Mouse (Mus musculus) heart, embryonic 13.5 days (tissue): ENCODE measurements around the gene Esr1. TPM values are rescaled to one million over a fixed set of nuclear protein-coding genes. Genes with fewer than 3 reads are reported as not detected.
A peak's percentile ranks its signal among the peaks of the same experiment; 100 is the strongest.
"Not testable (repeated sequence)": the region's sequence is repeated elsewhere in the genome, so short reads cannot be mapped to it uniquely, and the experiment has no call there.

ENCODE experiments used
- ATAC-seq: fragments of 200-750 bp; cut with Nextera tagmentation; 2 replicates; pipeline ENCODE4 v1.8.0; 2017; ENCODE audit warnings: moderate TSS enrichment; ENCODE audit not compliant: insufficient number of reproducible peaks, low FRiP score, low TSS enrichment; ENCODE audit errors: extremely low read depth
- H3K27ac ChIP-seq: fragments of 300-500 bp; sonication (generic); replicated peaks from 2 replicates; pipeline ENCODE4 v1.5.1; 2015; ENCODE audit warnings: moderate library complexity, mild to moderate bottlenecking, inconsistent platforms
- H3K27me3 ChIP-seq: fragments of 300-500 bp; sonication (generic); replicated peaks from 2 replicates; pipeline ENCODE4 v1.6.1; 2015; ENCODE audit warnings: mild to moderate bottlenecking, inconsistent platforms
- H3K36me3 ChIP-seq: fragments of 300-500 bp; sonication (generic); 2 replicates; pipeline ENCODE4 v1.6.1; 2015; ENCODE audit warnings: mild to moderate bottlenecking, inconsistent platforms
- H3K4me1 ChIP-seq: fragments of 300-500 bp; sonication (generic); 2 replicates; pipeline ENCODE4 v1.6.1; 2015; ENCODE audit warnings: inconsistent platforms
- H3K4me2 ChIP-seq: fragments of 300-500 bp; sonication (generic); 2 replicates; pipeline ENCODE4 v1.6.1; 2015; ENCODE audit warnings: inconsistent platforms, mild to moderate bottlenecking, moderate library complexity
- H3K4me3 ChIP-seq: fragments of 300-500 bp; sonication (generic); 2 replicates; pipeline ENCODE4 v1.5.1; 2015; ENCODE audit warnings: moderate library complexity, mild to moderate bottlenecking, inconsistent platforms
- H3K9ac ChIP-seq: fragments of 300-500 bp; sonication (generic); 2 replicates; pipeline ENCODE4 v1.6.1; 2015; ENCODE audit warnings: inconsistent platforms, mild to moderate bottlenecking, moderate library complexity
- H3K9me3 ChIP-seq: fragments of 300-500 bp; sonication (generic); 2 replicates; pipeline ENCODE4 v1.6.1; 2016; ENCODE audit warnings: inconsistent platforms
- WGBS: fragments of 180-500 bp; shearing (Covaris S2); methylation state at CpG from one replicate; pipeline ENCODE4 v1.1.7; 2015; ENCODE audit warnings: mixed read lengths; 5-methylcytosine and 5-hydroxymethylcytosine counted together
- polyA plus RNA-seq: library from polyadenylated mRNA; unstranded; fragments of >200 nt; fragmentation: Nextera tagmentation; extraction: Ambion mirVana; gene quantifications from 2 replicates; pipeline ENCODE4 v1.2.1, GENCODE M21; 2015

Gene Esr1
- polyA plus RNA-seq, 1 experiment from 2014 or later: 0.74 TPM

DNA sequence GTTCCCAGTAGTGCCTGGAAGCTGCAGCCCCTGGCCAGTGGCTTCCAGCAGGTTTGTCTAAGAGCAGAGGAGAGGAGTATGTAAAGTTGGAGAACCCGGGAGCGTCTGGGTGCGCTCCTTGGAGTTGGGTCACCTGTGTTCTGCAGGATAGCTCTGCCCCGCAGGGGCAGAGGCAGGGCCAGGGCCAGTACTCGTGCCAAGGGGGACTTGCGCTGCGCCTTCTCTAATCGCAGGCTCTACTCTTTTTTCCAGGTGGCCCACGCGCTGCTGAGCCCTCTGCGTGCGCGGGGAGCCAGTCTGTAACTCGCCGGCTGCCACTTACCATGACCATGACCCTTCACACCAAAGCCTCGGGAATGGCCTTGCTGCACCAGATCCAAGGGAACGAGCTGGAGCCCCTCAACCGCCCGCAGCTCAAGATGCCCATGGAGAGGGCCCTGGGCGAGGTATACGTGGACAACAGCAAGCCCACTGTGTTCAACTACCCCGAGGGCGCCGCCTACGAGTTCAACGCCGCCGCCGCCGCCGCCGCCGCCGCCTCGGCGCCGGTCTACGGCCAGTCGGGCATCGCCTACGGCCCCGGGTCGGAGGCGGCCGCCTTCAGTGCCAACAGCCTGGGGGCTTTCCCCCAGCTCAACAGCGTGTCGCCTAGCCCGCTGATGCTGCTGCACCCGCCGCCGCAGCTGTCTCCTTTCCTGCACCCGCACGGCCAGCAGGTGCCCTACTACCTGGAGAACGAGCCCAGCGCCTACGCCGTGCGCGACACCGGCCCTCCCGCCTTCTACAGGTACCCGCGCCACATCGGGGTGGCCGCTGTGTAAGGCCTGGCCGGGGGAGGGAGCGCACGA lies 100.9 kb downstream of the Esr1 start:
- Histone ChIP-seq H3K9ac (peak overlapping the region; percentile 67), H3K9me3 (no peaks in the 10 kb centered on the region), H3K4me1 (peaks cover 18% of the 10 kb centered on the region), H3K27ac (no peak overlapping the region), H3K36me3 (no peaks in the 10 kb centered on the region), H3K4me3 (peak overlapping the region; percentile 58), H3K27me3 (peaks cover 34% of the 10 kb centered on the region), H3K4me2 (peak overlapping the region; percentile 96)
- WGBS: 1% methylated on average over 62 of the region's 68 CpGs
- ATAC-seq: no peak; the same call in 1 of the 2 replicates

DNA sequence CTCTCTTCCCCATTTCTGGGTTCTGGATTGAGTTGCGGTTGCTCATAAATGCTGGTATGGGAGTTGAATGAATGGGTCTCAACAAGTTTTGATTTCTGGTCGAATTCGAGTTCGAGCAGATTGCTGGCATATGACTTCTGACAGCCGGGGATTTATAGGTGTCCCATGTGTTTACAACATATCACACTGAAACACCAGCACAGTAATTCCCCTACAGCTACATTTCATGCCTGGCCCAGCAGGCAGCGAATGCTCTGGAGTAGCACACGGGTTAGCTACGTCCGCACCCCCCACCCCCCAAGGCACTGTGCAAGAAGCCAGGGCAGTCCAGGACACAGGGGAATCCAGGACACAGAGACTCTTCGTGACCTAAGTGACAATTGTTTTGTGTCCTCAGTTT lies 102.0 kb downstream of the Esr1 start:
- H3K27me3 ChIP-seq: peaks cover 34% of the 10 kb centered on the region
- H3K4me1 ChIP-seq: peaks cover 18% of the 10 kb centered on the region
- no peak overlapping the region for H3K4me3 ChIP-seq
- no peak overlapping the region for H3K9ac ChIP-seq
- WGBS: 78% methylated on average over 10 of the region's 10 CpGs
- no peaks in the 10 kb centered on the region for H3K9me3 ChIP-seq
- no peaks in the 10 kb centered on the region for H3K36me3 ChIP-seq
- no peak for ATAC-seq
- H3K27ac ChIP-seq: no peak overlapping the region
- no peak overlapping the region for H3K4me2 ChIP-seq

DNA sequence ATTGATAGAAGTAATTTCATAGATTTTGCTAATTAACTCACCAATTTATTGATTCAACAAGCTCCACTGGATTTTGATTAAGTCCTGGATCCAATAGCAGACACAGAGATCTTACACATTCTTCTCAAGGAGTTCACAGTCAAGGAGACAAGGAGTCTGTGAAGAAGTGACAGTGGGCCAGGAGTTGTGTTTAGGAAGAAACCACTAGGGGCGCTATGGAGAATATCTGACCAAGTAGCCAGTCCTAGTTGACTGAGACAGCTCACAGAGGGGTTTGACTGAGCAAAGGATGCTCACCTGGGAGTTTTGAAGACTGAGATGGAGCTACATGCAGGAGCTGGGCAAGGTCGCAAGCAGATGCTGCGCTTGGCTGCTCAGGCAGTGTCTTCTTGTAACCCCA lies 113.5 kb downstream of the Esr1 start:
- ATAC-seq: no peak
- no peaks in the 10 kb centered on the region for H3K4me1 ChIP-seq
- H3K27me3 ChIP-seq: no peaks in the 10 kb centered on the region
- H3K4me2 ChIP-seq: no peak overlapping the region
- no peaks in the 10 kb centered on the region for H3K9me3 ChIP-seq
- 48% methylated on average over 3 of the region's 3 CpGs for WGBS
- H3K36me3 ChIP-seq: no peaks in the 10 kb centered on the region
- no peak overlapping the region for H3K4me3 ChIP-seq
- no peak overlapping the region for H3K27ac ChIP-seq
- no peak overlapping the region for H3K9ac ChIP-seq

DNA sequence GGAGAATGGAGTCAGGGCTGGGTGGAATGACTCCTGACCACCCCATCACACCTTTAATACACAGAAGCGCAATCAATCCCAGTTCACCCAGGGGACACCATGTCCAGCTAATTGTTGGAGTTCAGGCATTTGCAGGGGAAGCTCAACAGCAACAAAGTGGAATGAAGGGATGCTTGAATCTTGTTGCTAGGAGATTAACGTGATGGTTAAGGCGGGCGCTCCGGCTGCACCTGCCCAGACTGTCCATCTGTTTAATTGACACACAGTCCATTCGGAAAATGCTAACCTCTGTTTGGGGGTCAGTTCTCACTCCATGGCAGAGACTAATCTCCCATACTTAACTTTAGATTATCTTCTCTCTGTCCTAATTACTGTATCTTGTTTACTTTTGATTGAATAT lies 114.7 kb downstream of the Esr1 start:
- H3K9ac ChIP-seq: no peak overlapping the region
- no peaks in the 10 kb centered on the region for H3K27me3 ChIP-seq
- no peaks in the 10 kb centered on the region for H3K36me3 ChIP-seq
- H3K9me3 ChIP-seq: no peaks in the 10 kb centered on the region
- no peak overlapping the region for H3K27ac ChIP-seq
- H3K4me2 ChIP-seq: no peak overlapping the region
- ATAC-seq: no peak
- no peaks in the 10 kb centered on the region for H3K4me1 ChIP-seq
- WGBS: 88% methylated on average over 6 of the region's 6 CpGs
- no peak overlapping the region for H3K4me3 ChIP-seq

DNA sequence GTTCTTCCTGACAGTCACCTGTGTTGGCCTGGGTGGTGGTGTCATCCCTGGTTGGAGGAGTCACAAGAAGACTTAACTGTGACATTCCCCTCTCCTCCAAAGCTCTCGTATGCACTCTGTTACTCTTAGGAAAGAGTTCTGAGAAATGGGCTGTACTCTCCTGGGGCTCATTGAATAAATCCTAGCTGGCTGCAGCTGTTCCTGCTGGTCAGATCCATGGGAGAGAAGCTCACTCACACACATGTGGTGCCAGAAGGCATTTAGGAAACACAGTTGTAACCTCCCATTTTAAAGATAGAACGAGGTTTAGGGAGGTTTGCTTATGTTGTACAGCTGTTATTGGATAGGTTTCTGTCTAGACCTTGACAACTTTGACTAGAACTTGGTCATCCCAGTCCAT lies 120.9 kb downstream of the Esr1 start:
- Histone ChIP-seq H3K4me3 (no peak overlapping the region), H3K4me2 (no peak overlapping the region), H3K4me1 (no peaks in the 10 kb centered on the region), H3K27me3 (no peaks in the 10 kb centered on the region), H3K36me3 (no peaks in the 10 kb centered on the region), H3K9ac (no peak overlapping the region), H3K9me3 (no peaks in the 10 kb centered on the region), H3K27ac (no peak overlapping the region)
- 54% methylated on average over 2 of the region's 2 CpGs for WGBS
- ATAC-seq: no peak

DNA sequence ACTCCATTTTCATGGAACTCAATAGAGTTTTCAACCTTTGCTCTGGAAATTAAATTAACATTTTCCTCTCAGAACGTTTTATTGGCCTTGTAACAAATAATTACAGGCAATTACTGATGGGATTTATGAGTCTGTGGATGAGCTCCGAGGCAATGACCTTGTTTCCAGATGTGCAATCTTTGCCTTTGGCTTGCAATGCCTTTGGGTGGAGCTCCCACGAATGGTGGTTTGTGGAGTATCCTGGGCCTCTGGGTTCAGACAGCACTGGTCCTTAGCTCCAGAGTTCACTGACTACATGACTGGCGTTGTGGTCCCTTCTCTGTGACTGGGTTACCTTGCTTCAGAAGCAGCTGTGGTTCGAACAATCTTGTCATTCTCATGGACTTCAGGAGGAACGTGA lies 122.6 kb downstream of the Esr1 start:
- 66% methylated on average over 6 of the region's 6 CpGs for WGBS
- Histone ChIP-seq H3K36me3 (no peaks in the 10 kb centered on the region), H3K27ac (no peak overlapping the region), H3K9ac (no peak overlapping the region), H3K27me3 (no peaks in the 10 kb centered on the region), H3K9me3 (no peaks in the 10 kb centered on the region), H3K4me3 (no peak overlapping the region), H3K4me2 (no peak overlapping the region), H3K4me1 (no peaks in the 10 kb centered on the region)
- no peak for ATAC-seq

DNA sequence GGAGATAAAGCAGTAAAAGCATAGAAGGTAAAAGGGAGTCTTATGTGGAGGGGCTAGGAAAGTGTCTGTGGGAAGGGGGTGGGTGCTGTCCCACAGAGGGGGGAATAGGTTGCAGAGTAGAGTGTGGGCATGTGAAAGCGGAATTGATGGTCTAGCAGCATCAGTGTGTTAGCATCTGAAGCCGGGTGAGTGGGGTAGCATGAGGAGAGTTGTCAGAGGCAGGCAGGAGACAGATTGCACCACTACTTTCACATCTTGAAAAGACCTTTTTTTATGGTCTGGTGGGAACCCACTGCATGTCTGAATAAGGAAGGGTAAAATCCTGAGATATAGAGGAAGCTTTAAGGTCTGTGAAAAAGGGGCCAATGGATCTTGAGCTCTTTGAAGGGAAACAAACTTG lies 123.5 kb downstream of the Esr1 start:
- Histone ChIP-seq H3K4me2 (no peak overlapping the region), H3K27me3 (no peaks in the 10 kb centered on the region), H3K27ac (no peak overlapping the region), H3K36me3 (no peaks in the 10 kb centered on the region), H3K4me1 (no peaks in the 10 kb centered on the region), H3K4me3 (no peak overlapping the region), H3K9me3 (no peaks in the 10 kb centered on the region), H3K9ac (no peak overlapping the region)
- no peak for ATAC-seq
- 88% methylated on average over 2 of the region's 2 CpGs for WGBS

DNA sequence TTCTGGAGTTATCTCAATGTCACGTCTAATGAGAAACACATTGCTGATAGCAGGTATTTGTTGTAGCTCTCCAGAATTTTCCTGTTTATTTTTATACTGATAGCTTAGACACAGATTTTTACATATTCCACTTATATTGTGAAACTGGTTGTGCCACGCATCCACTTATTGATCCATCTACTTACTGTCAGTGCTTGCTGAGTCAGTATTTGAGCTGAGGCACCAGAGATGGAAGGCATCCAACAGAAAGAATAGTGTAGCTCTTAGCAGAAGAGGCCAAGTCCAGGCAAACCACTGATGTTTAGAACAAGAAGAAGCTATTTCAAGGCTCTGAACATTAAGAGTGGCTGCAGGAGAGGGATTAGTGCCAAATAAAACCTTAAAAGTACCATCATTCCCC lies 126.9 kb downstream of the Esr1 start:
- Histone ChIP-seq H3K9me3 (no peaks in the 10 kb centered on the region), H3K27ac (no peak overlapping the region), H3K4me2 (no peak overlapping the region), H3K9ac (no peak overlapping the region), H3K36me3 (no peaks in the 10 kb centered on the region), H3K4me3 (no peak overlapping the region), H3K27me3 (no peaks in the 10 kb centered on the region), H3K4me1 (no peaks in the 10 kb centered on the region)
- WGBS: 73% methylated on average over 2 of the region's 2 CpGs
- no peak for ATAC-seq

DNA sequence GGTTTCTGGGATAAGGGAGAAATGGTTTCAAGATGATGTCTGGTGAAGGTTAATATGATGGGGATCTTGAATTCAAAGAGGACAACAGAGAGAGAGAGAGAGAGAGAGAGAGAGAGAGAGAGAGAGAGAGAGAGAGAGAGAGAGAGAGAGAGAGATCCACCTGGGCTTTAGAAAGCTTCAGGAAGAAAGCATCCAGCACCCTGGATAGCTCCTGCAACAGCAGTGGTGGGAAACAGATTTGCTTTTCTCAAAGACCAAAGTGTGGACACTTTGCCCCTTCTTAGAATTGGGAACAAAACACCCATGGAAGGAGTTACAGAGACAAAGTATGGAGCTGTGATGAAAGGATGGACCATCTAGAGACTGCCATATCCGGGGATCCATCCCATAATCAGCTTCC lies 139.7 kb downstream of the Esr1 start:
- not testable (repeated sequence) for H3K36me3 ChIP-seq, H3K9me3 ChIP-seq, ATAC-seq, H3K27me3 ChIP-seq, H3K27ac ChIP-seq, H3K4me2 ChIP-seq, H3K4me3 ChIP-seq, H3K9ac ChIP-seq, H3K4me1 ChIP-seq
- no CpG with 5 or more reads among the region's 1 CpGs for WGBS

DNA sequence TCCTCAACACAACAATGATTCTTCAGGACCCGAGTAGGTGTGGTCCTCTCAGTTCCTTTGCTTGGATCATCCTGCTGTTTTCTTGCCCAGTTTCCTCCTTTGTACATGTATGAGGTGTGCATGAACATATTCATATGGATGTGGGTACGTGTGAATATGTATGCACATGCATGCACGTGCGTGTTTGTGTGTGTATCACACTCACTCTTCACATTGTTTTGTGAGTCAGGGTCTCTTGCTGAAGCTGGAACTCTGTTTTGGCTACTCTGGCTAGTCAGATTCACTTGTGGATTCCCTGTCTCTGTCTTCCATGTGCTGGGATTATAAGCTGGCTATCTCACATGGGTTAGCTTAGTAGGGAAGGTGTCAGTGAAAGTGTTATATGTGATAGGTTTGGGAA lies 141.6 kb downstream of the Esr1 start:
- no peaks in the 10 kb centered on the region for H3K9me3 ChIP-seq
- no peaks in the 10 kb centered on the region for H3K4me1 ChIP-seq
- H3K4me2 ChIP-seq: no peak overlapping the region
- ATAC-seq: no peak
- H3K27me3 ChIP-seq: no peaks in the 10 kb centered on the region
- H3K4me3 ChIP-seq: no peak overlapping the region
- no peak overlapping the region for H3K27ac ChIP-seq
- 71% methylated on average over 4 of the region's 4 CpGs for WGBS
- no peaks in the 10 kb centered on the region for H3K36me3 ChIP-seq
- no peak overlapping the region for H3K9ac ChIP-seq

DNA sequence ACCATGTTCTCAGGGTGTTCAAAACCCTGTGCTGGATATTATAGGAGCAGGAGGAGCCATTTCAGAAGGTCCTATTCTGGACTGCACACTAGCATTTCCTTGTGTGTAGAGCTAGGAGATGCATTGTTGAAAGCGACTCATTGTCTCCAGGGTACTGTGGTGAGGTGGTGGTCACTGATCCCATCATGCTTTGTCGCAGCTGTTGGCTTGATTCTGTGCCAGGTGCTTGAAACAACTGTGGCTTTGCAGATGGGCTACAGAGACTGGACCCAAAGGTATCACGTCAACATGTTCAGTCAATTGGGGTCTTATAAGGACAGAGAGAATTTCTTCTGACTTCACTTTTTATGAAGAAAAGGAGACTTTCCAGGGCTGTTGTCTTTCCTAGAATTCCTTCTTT lies 164.1 kb downstream of the Esr1 start:
- Histone ChIP-seq H3K4me2 (no peak overlapping the region), H3K27ac (no peak overlapping the region), H3K9me3 (no peaks in the 10 kb centered on the region), H3K9ac (no peak overlapping the region), H3K4me1 (no peaks in the 10 kb centered on the region), H3K27me3 (no peaks in the 10 kb centered on the region), H3K36me3 (no peaks in the 10 kb centered on the region), H3K4me3 (no peak overlapping the region)
- 76% methylated on average over 3 of the region's 3 CpGs for WGBS
- no peak for ATAC-seq

DNA sequence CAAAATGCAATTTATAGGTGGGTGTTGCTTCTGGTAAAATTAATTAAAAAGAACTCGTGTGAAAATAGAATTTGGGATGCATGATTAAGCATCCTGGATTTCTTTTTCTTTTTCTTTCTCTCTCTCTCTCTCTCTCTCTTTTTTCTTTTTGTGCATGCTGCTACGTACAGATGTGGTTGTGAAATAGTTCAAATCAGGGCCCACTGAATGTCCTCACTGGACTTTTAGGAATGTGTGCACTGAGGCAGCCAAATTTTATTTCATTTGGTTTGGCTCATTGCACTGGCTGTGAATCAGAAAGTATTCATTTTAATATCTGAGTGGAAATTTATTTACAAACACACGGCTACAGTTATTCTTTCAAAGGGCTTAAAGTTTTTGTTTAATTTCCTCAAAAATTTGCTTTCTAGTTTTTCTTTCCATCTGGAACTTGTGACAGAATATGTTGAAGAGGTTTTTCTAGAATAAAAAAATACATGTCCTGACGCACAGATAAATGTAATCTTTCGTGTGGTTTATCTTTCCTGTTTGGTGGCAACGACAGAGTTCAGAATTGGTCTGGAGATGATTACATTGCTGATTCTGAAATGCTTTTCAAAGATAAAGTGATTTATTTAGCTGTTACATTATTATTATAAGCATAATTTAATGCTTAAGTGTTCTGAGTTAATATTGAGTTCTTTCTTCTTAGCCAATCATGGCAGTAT lies 164.8 kb downstream of the Esr1 start:
- Histone ChIP-seq H3K9me3 (no peaks in the 10 kb centered on the region), H3K4me2 (no peak overlapping the region), H3K36me3 (no peaks in the 10 kb centered on the region), H3K27me3 (no peaks in the 10 kb centered on the region), H3K9ac (no peak overlapping the region), H3K4me3 (no peak overlapping the region), H3K4me1 (no peaks in the 10 kb centered on the region), H3K27ac (no peak overlapping the region)
- no peak for ATAC-seq
- WGBS: 63% methylated on average over 6 of the region's 6 CpGs
